Comparison of ENCODE assay signal across 30 mouse cellular contexts in genomic region chrX:131383501-131383900, GRCm38 (mm10).
"Had no signal": no experiment of that assay in that cellular context is flagged by ENCODE, and none has a peak within 500 bp of the region (broad histone marks: within the 10 kb centered on the region; RNA-seq: fewer than 3 reads in every experiment).

No protein-coding gene starts in this region.

- H3K27me3 ChIP-seq: heart, embryonic 12.5 days; heart, embryonic 13.5 days; heart, embryonic 15.5 days; hindbrain, embryonic 12.5 days; hindbrain, embryonic 13.5 days; hindbrain, embryonic 15.5 days; intestine, embryonic 15.5 days; kidney, embryonic 15.5 days had no signal

- H3K9me3 ChIP-seq: heart, embryonic 12.5 days; heart, embryonic 13.5 days; heart, embryonic 15.5 days; hindbrain, embryonic 10.5 days; hindbrain, embryonic 12.5 days; hindbrain, embryonic 13.5 days; hindbrain, embryonic 15.5 days; intestine, embryonic 15.5 days; kidney, embryonic 15.5 days had no signal

- H3K27ac ChIP-seq: heart, embryonic 13.5 days; heart, embryonic 15.5 days; hindbrain, embryonic 10.5 days; hindbrain, embryonic 12.5 days; hindbrain, embryonic 13.5 days; hindbrain, embryonic 14.5 days; hindbrain, embryonic 15.5 days; hindbrain, postnatal 0 days; intestine, embryonic 15.5 days; kidney, embryonic 15.5 days; kidney, postnatal 0 days; layer of hippocampus, adult 2 months; left cerebral cortex, adult 2 months had no signal

- H3K36me3 ChIP-seq: heart, embryonic 12.5 days; heart, embryonic 13.5 days; heart, embryonic 15.5 days; hindbrain, embryonic 10.5 days; hindbrain, embryonic 12.5 days; hindbrain, embryonic 13.5 days; hindbrain, embryonic 15.5 days; intestine, embryonic 15.5 days; kidney, embryonic 15.5 days had no signal

- H3K4me1 ChIP-seq: heart, embryonic 12.5 days; heart, embryonic 13.5 days; heart, embryonic 15.5 days; hindbrain, embryonic 10.5 days; hindbrain, embryonic 12.5 days; hindbrain, embryonic 13.5 days; hindbrain, embryonic 15.5 days; intestine, embryonic 15.5 days; kidney, embryonic 15.5 days had no signal

- DNase-seq: heart, postnatal 10 days; heart, postnatal 14 days; heart, postnatal 36 days; heart, postnatal 4 days; kidney, adult 11 months; kidney, adult 18-20 months; kidney, adult 2 months; kidney, adult 8-10 months; kidney, adult 9 months; kidney, postnatal 10 days; kidney, postnatal 14 days; kidney, postnatal 25 days; kidney, postnatal 36 days; kidney, postnatal 4 days; layer of hippocampus, adult 9-11 months; layer of hippocampus, postnatal 36 days had no signal

- H3K4me3 ChIP-seq: heart, embryonic 12.5 days; heart, embryonic 13.5 days; heart, embryonic 15.5 days; hindbrain, embryonic 10.5 days; hindbrain, embryonic 12.5 days; hindbrain, embryonic 13.5 days; hindbrain, embryonic 15.5 days; intestine, embryonic 15.5 days; kidney, embryonic 15.5 days; layer of hippocampus, adult 2 months; left cerebral cortex, adult 2 months had no signal

- H3K9ac ChIP-seq: heart, embryonic 12.5 days; heart, embryonic 13.5 days; heart, embryonic 15.5 days; hindbrain, embryonic 12.5 days; hindbrain, embryonic 13.5 days; hindbrain, embryonic 14.5 days; hindbrain, embryonic 15.5 days; intestine, embryonic 15.5 days; kidney, embryonic 15.5 days had no signal
